Mouse (Mus musculus): ENCODE data around the gene Grhl3. TPM values are rescaled to one million over a fixed set of nuclear protein-coding genes. Genes with fewer than 3 reads are reported as not detected.

Gene Grhl3
- polyA plus RNA-seq, 1 experiment from 2014 or later: not detected

- in situ Hi-C loops (cut with MboI; ENCODE audit: low pct_unique_long_range_greater_than_20kb): loop anchor here (5.0 to 25.0 kb wide), 3 partner anchors 153 to 398 kb away; partner anchors contain the start of gene Fuca1
- DNase-seq (ENCODE audit: low read depth, low spot score) (no peak), ATAC-seq (no peak)
- no peak for TF ChIP-seq CTCF (IDR thresholded peaks at IDR 0.05)
- H3K27me3 ChIP-seq: no peaks in the 10 kb centered on the region
- POLR2A ChIA-PET: no interaction called here
- CTCF ChIA-PET: interaction anchor here (0.8 to 1.8 kb wide), 2 partner anchors 60 to 153 kb away, joined by 3 to 5 read pairs; partner anchors contain the start of gene Grhl3
These were observed 59.6 kb downstream of the Grhl3 start for GRCm38 (mm10) chr4:135513865-135514264.

DNA sequence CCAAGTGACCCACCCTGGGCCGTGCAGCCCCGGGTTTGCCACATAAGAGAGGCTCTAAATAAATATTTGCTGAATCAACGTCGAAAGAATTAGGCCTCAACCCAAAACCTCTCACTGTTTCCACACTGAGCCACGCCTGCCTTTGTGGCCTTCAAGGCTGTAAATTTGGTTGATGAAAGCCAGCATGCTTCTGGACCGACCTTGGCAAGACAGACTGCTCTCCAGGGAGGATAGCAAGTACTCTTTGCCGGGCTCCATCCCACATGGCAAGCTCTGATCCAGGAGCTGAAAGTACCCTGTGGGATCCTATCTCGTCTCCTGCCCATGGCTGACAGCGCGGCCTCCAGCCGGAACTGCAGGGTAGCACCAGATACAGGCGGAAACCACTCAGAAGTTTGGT, 63.9 kb downstream of the Grhl3 start:
- in situ Hi-C loops (cut with MboI; ENCODE audit: low pct_unique_long_range_greater_than_20kb): loop anchor here (25.0 kb wide), 1 partner anchor 403 kb away; the partner anchor contains the start of gene Fuca1
- ChIA-PET CTCF (interaction anchor here (2.7 to 3.0 kb wide), 2 partner anchors 8 to 158 kb away, joined by 10 to 25 read pairs; no protein-coding TSS in a partner anchor), POLR2A (no interaction called here)
- TF ChIP-seq CTCF (IDR thresholded peaks at IDR 0.05): no peak
- no peak for DNase-seq (ENCODE audit: low read depth, low spot score)
- no peaks in the 10 kb centered on the region for H3K27me3 ChIP-seq
- no peak for ATAC-seq

DNA sequence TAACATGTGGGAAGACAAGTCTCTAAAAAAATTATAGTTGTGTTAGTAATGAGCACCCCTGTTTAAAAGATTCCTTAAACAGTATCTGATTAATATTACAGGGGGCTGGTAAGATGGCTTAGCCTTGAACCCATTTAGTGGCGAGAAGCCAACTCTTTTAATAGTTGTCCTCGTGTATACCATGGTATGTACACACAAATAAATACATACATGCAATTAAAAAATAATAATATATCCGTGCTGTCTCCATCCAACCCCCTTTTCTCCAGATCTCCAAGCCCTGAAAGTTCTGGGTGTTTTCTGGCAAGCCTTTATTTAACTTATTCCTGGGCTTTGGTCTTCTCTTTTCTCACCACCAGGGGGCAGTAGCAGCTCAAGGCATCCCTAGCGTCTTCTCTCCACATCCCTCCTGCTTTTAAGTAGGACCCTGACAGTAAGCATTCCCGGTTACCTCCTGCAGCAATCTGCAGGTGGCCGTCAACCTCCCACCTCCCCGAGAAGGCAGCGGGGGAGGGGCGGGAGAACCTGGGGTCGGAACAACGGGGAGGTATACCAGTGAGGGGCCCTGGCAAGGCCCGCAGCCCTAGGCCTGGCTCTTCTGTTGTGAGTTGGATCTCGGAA, 64.9 kb downstream of the Grhl3 start:
- peak; percentile 71 for TF ChIP-seq CTCF (IDR thresholded peaks at IDR 0.05)
- DNase-seq (ENCODE audit: low read depth, low spot score) (no peak), ATAC-seq (no peak)
- no peaks in the 10 kb centered on the region for H3K27me3 ChIP-seq
- CTCF ChIA-PET: interaction anchor here (1.0 to 3.0 kb wide), 4 partner anchors 9 to 176 kb away, joined by 3 to 25 read pairs (median 6); no protein-coding TSS in a partner anchor
- in situ Hi-C loops (cut with MboI; ENCODE audit: low pct_unique_long_range_greater_than_20kb): loop anchor here (25.0 kb wide), 1 partner anchor 404 kb away; the partner anchor contains the start of gene Fuca1
- POLR2A ChIA-PET: no interaction called here

GRCm38 (mm10) chr4:135507547-135508350, 65.7 kb downstream of the Grhl3 start:
- no peaks in the 10 kb centered on the region for H3K27me3 ChIP-seq
- TF ChIP-seq CTCF (IDR thresholded peaks at IDR 0.05): peak; percentile 63
- ChIA-PET POLR2A (no interaction called here), CTCF (interaction anchor here (1.0 to 3.0 kb wide), 5 partner anchors 10 to 177 kb away, joined by 3 to 25 read pairs (median 5); no protein-coding TSS in a partner anchor)
- ATAC-seq (no peak), DNase-seq (ENCODE audit: low read depth, low spot score) (no peak)
- in situ Hi-C loops (cut with MboI; ENCODE audit: low pct_unique_long_range_greater_than_20kb): loop anchor here (25.0 kb wide), 1 partner anchor 405 kb away; the partner anchor contains the start of gene Fuca1

DNA sequence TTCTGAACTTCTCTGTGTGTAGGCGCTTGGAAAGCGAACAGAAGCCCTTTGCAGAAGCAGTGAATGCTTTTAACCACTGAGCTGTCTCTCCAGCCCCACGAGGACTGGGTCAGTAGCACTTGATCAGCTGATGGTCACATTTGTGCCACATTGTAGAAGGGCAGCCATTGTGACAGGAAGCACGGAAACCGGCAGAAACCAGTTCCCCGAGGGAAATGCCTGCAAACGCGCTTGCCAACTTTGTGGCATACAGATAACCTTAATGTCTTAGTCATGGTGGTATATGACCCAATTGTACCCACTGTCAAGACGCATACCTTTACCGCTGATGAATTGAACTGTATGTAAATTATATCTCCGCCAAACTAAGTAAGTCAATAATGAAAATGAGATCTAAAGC, 67.6 kb downstream of the Grhl3 start:
- no peak for DNase-seq (ENCODE audit: low read depth, low spot score)
- ChIA-PET CTCF (no interaction called here), POLR2A (no interaction called here)
- TF ChIP-seq CTCF (IDR thresholded peaks at IDR 0.05): no peak
- in situ Hi-C loops (cut with MboI; ENCODE audit: low pct_unique_long_range_greater_than_20kb): loop anchor here (25.0 kb wide), 1 partner anchor 407 kb away; the partner anchor contains the start of gene Fuca1
- ATAC-seq: no peak
- no peaks in the 10 kb centered on the region for H3K27me3 ChIP-seq

- TF ChIP-seq CTCF (IDR thresholded peaks at IDR 0.05): no peak
- in situ Hi-C loops (cut with MboI; ENCODE audit: low pct_unique_long_range_greater_than_20kb): loop anchor here (25.0 kb wide), 1 partner anchor 411 kb away; the partner anchor contains the start of gene Fuca1
- ChIA-PET POLR2A (no interaction called here), CTCF (no interaction called here)
- DNase-seq (ENCODE audit: low read depth, low spot score) (no peak), ATAC-seq (no peak)
- no peaks in the 10 kb centered on the region for H3K27me3 ChIP-seq
These were observed 71.8 kb downstream of the Grhl3 start for GRCm38 (mm10) chr4:135501587-135501986.

DNA sequence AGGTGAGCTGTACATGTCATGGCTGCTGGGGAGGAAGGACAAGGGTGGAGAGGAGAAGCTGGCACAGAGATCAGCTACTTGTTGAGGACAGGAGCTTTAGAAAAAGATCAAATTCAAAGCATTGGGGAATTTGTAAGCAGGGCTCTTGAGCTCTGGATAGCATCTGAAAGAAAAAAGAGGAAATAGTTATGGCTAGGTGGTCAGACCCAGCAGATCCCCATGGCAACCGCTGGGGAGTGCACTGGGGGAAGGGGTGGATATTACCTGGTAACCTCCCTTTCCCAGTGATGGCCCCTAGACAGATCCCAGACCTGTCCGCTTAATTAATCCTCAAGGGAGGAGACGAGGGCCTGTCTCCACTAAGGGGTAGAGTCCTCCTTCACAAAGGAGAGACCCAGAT, 73.6 kb downstream of the Grhl3 start:
- no peak for DNase-seq (ENCODE audit: low read depth, low spot score)
- CTCF ChIA-PET: no interaction called here
- H3K27me3 ChIP-seq: no peaks in the 10 kb centered on the region
- in situ Hi-C loops (cut with MboI; ENCODE audit: low pct_unique_long_range_greater_than_20kb): loop anchor here (5.0 to 25.0 kb wide), 2 partner anchors 53 to 412 kb away; partner anchors contain the start of gene Fuca1
- POLR2A ChIA-PET: no interaction called here
- TF ChIP-seq CTCF (IDR thresholded peaks at IDR 0.05): no peak
- ATAC-seq: no peak

- no peaks in the 10 kb centered on the region for H3K27me3 ChIP-seq
- no peak for DNase-seq (ENCODE audit: low read depth, low spot score)
- in situ Hi-C loops (cut with MboI; ENCODE audit: low pct_unique_long_range_greater_than_20kb): loop anchor here (5.0 kb wide), 1 partner anchor 51 kb away; no protein-coding TSS in a partner anchor
- no peak for TF ChIP-seq CTCF (IDR thresholded peaks at IDR 0.05)
- ChIA-PET POLR2A (no interaction called here), CTCF (no interaction called here)
- no peak for ATAC-seq
These were observed 75.3 kb downstream of the Grhl3 start for GRCm38 (mm10) chr4:135498136-135498535.

DNA sequence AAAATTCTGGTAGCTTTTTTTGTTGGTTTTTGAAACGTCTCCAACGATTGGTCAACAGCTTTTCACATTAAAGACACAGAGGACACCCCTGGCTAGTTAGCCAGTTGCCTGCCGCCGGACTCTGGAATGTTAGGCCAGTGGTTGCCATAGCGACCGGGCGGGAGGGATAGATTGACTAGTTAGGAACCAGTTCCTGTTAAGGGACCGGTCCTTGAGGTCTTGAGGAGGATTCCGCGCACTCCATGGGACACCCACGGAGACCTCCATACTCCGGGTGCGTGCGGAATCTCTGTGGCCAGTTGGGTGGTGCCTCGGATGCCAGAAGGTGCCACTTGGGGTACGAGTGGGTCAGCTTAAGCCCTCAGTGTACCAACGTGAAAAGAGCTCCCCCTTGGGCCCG, 77.6 kb downstream of the Grhl3 start:
- CTCF ChIA-PET: interaction anchor here (0.8 to 1.1 kb wide), 2 partner anchors 12 kb away, joined by 3 to 5 read pairs; no protein-coding TSS in a partner anchor
- ATAC-seq: no peak
- POLR2A ChIA-PET: no interaction called here
- H3K27me3 ChIP-seq: no peaks in the 10 kb centered on the region
- in situ Hi-C loops (cut with MboI; ENCODE audit: low pct_unique_long_range_greater_than_20kb): loop anchor here (5.0 kb wide), 1 partner anchor 49 kb away; no protein-coding TSS in a partner anchor
- DNase-seq (ENCODE audit: low read depth, low spot score): no peak
- TF ChIP-seq CTCF (IDR thresholded peaks at IDR 0.05): no peak

DNA sequence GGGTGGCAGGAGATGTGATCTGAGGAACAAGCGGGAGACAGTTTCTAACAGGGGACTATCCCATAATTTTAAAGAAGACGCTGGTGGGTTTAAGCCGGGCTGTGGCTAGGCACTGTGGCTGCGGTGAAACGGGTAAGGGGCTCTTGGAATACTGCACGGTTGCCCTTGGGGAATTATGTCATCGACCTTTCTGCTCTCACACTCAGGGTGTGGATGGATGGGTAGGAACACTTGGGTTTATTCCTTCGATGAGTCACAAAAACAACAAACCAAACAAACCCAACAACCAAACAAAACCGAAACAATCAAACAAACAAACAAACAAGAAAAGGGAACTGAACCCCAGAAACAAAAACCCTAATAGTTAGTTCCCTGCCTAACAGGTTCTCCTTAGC, 78.0 kb downstream of the Grhl3 start:
- POLR2A ChIA-PET: no interaction called here
- no peaks in the 10 kb centered on the region for H3K27me3 ChIP-seq
- CTCF ChIA-PET: interaction anchor here (0.8 kb wide), 1 partner anchor 13 kb away, joined by 3 read pairs; no protein-coding TSS in a partner anchor
- no peak for DNase-seq (ENCODE audit: low read depth, low spot score)
- in situ Hi-C loops (cut with MboI; ENCODE audit: low pct_unique_long_range_greater_than_20kb): loop anchor here (5.0 kb wide), 1 partner anchor 48 kb away; no protein-coding TSS in a partner anchor
- TF ChIP-seq CTCF (IDR thresholded peaks at IDR 0.05): no peak
- ATAC-seq: no peak

Measured in Patski (cell line).